Mouse (Mus musculus) lung, adult 2 months (tissue): ENCODE measurements around the gene E130309D02Rik. TPM values are rescaled to one million over a fixed set of nuclear protein-coding genes. Genes with fewer than 3 reads are reported as not detected.

ENCODE experiments used
- DNase-seq: peaks from one replicate; pipeline ENCODE4 v3.0.0; 2022
- H3K4me1 ChIP-seq: fragments of 200-500 bp; 2 replicates; pipeline ENCODE4 v1.6.1; 2011; ENCODE audit warnings: low read length; ENCODE audit not compliant: control insufficient read depth, insufficient read depth
- H3K4me3 ChIP-seq: fragments of 200-500 bp; replicated peaks from 2 replicates; pipeline ENCODE3; 2011; ENCODE audit warnings: low read depth, mild to moderate bottlenecking, control low read depth, low read length; ENCODE audit errors: extremely low read depth
- CTCF ChIP-seq: fragments of 200-500 bp; IDR thresholded peaks from 2 replicates; pipeline ENCODE4 v1.5.1; 2011; ENCODE audit warnings: mild to moderate bottlenecking, low read length, control low read depth; ENCODE audit not compliant: insufficient read depth
- POLR2A ChIP-seq: fragments of 200-500 bp; IDR thresholded peaks from 2 replicates; pipeline ENCODE4 v1.6.1; 2011; ENCODE audit warnings: low read depth, mild to moderate bottlenecking, control low read depth, low read length, borderline replicate concordance; ENCODE audit errors: extremely low read depth
- WGBS: fragments of 180-500 bp; shearing (Covaris S2); methylation state at CpG from one replicate; pipeline ENCODE4 v1.1.7; 2018; 5-methylcytosine and 5-hydroxymethylcytosine counted together
- polyA plus RNA-seq: library from polyadenylated mRNA; depleted of rRNA; stranded (reverse); fragments of >200 nt; gene quantifications from 2 replicates; pipeline ENCODE4 v1.2.3, GENCODE M21; 2012

Gene E130309D02Rik
- polyA plus RNA-seq, 1 experiment = 21.8 TPM

GRCm38 (mm10) chr5:143272108-143272507, 43.1 kb downstream of the E130309D02Rik start:
- no peak overlapping the region for H3K4me3 ChIP-seq
- TF ChIP-seq POLR2A (no peak), CTCF (no peak)
- no peak for DNase-seq
- 59% methylated on average over 3 of the region's 3 CpGs for WGBS
- H3K4me1 ChIP-seq = peaks cover 6% of the 10 kb centered on the region

GRCm38 (mm10) chr5:143271642-143272041, 43.5 kb downstream of the E130309D02Rik start:
- no peak for DNase-seq
- Histone ChIP-seq H3K4me1 (peaks cover 6% of the 10 kb centered on the region), H3K4me3 (no peak overlapping the region)
- 77% methylated on average over 6 of the region's 6 CpGs for WGBS
- TF ChIP-seq POLR2A = no peak
- TF ChIP-seq CTCF = no peak

GRCm38 (mm10) chr5:143270151-143270519, 45.0 kb downstream of the E130309D02Rik start:
- TF ChIP-seq POLR2A (no peak), CTCF (no peak)
- Histone ChIP-seq H3K4me3 (peak overlapping the region; percentile 99), H3K4me1 (peaks cover 6% of the 10 kb centered on the region)
- no peak for DNase-seq
- 4% methylated on average over 12 of the region's 12 CpGs for WGBS

- WGBS = under 1% methylated on average over 79 of the region's 79 CpGs
- TF ChIP-seq CTCF (no peak), POLR2A (peak; percentile 91; the same call in 1 of the 2 replicates)
- DNase-seq = peak; percentile 71
- Histone ChIP-seq H3K4me1 (peaks cover 6% of the 10 kb centered on the region), H3K4me3 (peak within 1 kb of the TSS; percentile 99)
Measured at GRCm38 (mm10) chr5:143269363-143270150, 45.6 kb downstream of the E130309D02Rik start, which contains the start of gene Zfp316. TSS of gene Zfp316 (minus strand) at chr5:143270022.

GRCm38 (mm10) chr5:143268985-143269362, 46.2 kb downstream of the E130309D02Rik start:
- TF ChIP-seq POLR2A (no peak), CTCF (no peak)
- Histone ChIP-seq H3K4me3 (peak overlapping the region; percentile 99), H3K4me1 (peaks cover 6% of the 10 kb centered on the region)
- WGBS = 28% methylated on average over 8 of the region's 8 CpGs
- no peak for DNase-seq

GRCm38 (mm10) chr5:143266794-143267193, 48.4 kb downstream of the E130309D02Rik start:
- DNase-seq = no peak
- Histone ChIP-seq H3K4me1 (peaks cover 6% of the 10 kb centered on the region), H3K4me3 (no peak overlapping the region)
- TF ChIP-seq CTCF (no peak), POLR2A (no peak)
- 86% methylated on average over 6 of the region's 6 CpGs for WGBS

GRCm38 (mm10) chr5:143265409-143265808, 49.8 kb downstream of the E130309D02Rik start:
- Histone ChIP-seq H3K4me3 (no peak overlapping the region), H3K4me1 (peaks cover 6% of the 10 kb centered on the region)
- WGBS = 57% methylated on average over 1 of the region's 1 CpGs
- no peak for TF ChIP-seq POLR2A
- no peak for TF ChIP-seq CTCF
- no peak for DNase-seq

- no peak overlapping the region for H3K4me3 ChIP-seq
- WGBS = 90% methylated on average over 10 of the region's 10 CpGs
- no peak for DNase-seq
- TF ChIP-seq POLR2A = no peak
- no peak for TF ChIP-seq CTCF
- H3K4me1 ChIP-seq = peaks cover 3% of the 10 kb centered on the region; the same call in 1 of the 2 replicates
Measured at GRCm38 (mm10) chr5:143264689-143265088, 50.5 kb downstream of the E130309D02Rik start.

GRCm38 (mm10) chr5:143261636-143262035, 53.5 kb downstream of the E130309D02Rik start:
- 91% methylated on average over 8 of the region's 8 CpGs for WGBS
- no peak for DNase-seq
- Histone ChIP-seq H3K4me3 (no peak overlapping the region), H3K4me1 (no peaks in the 10 kb centered on the region)
- TF ChIP-seq CTCF (no peak), POLR2A (no peak)

GRCm38 (mm10) chr5:143255802-143256201, 59.4 kb downstream of the E130309D02Rik start:
- WGBS = 97% methylated on average over 5 of the region's 5 CpGs
- Histone ChIP-seq H3K4me3 (no peak overlapping the region), H3K4me1 (no peaks in the 10 kb centered on the region; the same call in 1 of the 2 replicates)
- no peak for DNase-seq
- TF ChIP-seq POLR2A (no peak), CTCF (no peak)
